Mouse (Mus musculus): Measurements from ENCODE around the gene Caskin1.

Gene Caskin1

DNA sequence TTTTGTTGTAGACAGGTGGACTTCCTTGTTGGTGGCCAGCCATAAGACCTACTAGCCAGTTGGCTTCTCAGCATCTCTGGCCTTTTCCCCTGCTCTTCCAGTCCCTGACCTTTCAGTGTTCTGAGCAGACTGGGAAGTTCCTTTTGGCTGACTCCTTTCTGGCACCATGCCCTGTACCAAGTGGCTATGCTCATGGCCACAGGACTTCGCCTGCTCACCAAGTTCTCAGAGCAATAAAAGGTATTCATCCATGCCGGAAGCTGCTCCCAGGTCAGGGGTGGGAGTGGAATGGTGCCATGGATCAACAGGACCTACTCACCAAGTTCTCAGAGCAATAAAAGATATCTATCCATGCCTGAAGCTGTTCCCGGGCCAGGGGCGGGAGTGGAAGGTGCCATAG is 15.9 kb upstream of the Caskin1 start:
- DNase-seq: no peak

DNA sequence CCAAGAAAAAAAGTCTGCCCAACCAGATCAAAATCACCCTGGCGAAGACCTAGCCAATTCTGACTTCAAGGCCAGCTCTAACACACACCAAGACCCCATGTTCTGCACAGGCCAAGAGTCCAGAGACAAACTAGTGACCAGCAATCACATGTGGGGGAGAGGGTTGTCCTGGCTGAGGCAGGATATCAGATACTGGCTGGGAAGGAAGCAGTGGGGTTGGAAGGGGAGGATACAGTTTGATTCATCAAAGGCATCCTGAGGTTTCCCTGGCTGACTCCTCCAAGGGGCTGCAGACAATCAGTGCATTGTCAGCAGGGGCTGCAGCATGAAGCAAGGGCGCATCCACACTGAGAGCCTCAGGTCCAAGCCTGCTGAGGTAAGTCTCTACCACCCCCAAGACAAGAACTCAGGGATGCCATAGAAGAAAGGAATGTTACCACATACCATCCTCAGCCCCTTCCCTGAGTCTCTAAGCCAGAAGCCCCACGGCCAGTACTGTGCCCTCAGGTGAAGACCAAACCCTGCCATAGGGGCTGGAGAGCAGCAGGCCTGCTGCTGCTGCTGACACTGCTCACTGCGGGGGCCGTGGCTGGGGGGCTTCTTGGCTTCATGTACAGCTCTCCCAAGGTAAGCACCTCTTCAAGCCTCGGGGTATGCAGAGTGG is 14.7 kb upstream of the Caskin1 start, which contains the start of gene Bricd5:
TSS of gene Bricd5 (plus strand) at position 273 of the 664 bp plus-strand sequence.
- DNase-seq: no peak

- DNase-seq: no peak
Observed at GRCm38 (mm10) chr17:24474557-24474956, 13.8 kb upstream of the Caskin1 start.

- DNase-seq: no peak
Observed at GRCm38 (mm10) chr17:24475586-24475985, 12.8 kb upstream of the Caskin1 start.

GRCm38 (mm10) chr17:24476022-24476776 is 12.2 kb upstream of the Caskin1 start:
- DNase-seq: no peak

DNA sequence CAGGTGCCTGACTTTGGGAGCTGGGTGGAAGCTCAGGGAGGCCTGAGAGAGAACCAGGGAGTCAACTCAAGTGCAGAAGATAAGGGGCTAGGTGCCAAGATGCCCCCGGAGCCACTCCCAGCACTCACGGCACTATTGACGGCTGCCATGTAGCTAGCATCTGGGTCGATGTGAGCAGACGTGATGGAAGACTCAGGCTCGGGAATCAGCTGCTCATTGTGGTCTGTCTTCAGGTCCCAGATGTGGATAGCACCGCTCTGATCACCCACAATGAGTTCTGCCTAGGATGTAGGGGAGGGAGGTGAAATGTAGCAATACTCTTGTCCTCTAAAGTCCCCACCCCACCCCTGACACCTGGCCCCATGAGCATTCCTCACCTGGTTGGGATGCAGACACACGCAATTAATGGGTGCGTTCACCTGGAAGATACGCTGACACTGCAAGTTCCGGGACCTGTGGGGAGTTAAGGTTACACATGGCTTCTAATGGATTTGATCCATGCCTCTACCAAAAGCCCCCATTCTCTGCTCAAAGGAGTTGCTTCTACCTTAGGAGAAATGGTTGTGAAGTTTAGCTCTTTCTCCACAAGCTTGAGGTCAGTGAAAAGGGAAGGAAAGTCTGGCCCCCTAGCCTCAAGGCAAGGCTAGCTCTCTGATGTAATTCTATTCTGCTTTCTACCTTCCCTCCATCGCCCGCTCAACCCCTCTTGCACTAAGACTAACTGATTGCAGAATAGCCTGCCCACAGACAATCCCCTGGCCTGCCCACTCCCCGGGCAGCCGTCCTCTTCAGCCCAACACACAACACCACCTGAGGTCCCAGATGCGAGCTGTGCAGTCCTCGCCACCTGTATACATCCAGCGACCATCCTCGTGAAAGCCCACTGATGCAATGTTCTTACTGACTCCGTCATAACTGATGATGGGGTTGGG is 11.1 kb upstream of the Caskin1 start:
- DNase-seq: no peak

GRCm38 (mm10) chr17:24477985-24478600 is 10.3 kb upstream of the Caskin1 start:
- no peak for DNase-seq

GRCm38 (mm10) chr17:24478663-24479380 is 9.6 kb upstream of the Caskin1 start, which contains the start of gene Mlst8:
TSS of gene Mlst8 (minus strand) at chr17:24479078.
- DNase-seq: peak; percentile 98

DNA sequence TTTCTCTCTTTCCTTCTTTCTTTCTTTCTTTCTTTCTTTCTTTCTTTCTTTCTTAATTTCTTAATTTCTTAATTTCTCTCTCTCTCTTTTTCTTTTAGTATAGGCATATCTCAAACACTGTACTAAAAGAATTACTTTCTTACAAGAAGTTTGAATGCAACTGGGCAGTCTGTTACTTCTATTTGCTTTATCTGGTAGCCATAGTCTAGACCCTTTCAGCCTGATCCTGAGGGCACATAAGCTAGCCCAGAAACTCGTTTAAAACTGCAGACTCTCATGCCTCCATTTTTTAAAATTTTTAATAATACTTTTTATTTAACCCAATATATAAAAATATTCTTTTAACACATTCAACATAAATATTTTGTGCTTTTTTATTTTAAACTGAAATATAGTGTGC is 9.0 kb upstream of the Caskin1 start:
- DNase-seq: no peak

DNA sequence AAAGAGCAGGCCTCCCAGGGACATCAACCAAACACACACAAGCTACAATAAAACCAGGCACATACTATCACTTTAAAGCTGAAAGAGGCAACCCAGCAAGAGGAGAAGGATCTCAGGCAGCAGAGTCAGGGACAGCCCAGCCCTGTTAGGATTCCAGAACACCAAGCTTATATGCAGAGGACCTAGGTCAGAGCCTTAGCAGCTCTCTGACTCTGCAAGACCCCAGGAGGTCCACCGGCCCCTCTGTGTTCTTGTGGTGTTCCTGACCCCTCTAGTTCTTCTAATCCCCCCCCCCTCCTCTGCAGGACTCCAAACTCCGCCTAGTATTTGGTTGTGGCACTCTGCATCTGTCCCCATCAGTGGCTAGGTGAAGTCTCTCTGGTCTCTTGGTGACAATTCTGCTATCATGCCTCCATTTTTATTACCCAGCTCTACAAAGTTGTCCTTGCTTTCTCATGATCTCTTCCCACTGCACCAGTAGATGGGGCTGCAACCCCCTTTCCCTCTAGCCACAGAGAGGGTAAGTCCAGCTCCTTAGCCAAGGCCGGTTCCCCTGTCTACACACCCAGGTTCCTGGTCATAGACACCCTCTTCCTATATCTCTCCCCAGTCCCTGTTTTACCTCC is 8.1 kb upstream of the Caskin1 start:
- no peak for DNase-seq

GRCm38 (mm10) chr17:24481027-24481815 is 7.2 kb upstream of the Caskin1 start:
- DNase-seq: no peak

DNA sequence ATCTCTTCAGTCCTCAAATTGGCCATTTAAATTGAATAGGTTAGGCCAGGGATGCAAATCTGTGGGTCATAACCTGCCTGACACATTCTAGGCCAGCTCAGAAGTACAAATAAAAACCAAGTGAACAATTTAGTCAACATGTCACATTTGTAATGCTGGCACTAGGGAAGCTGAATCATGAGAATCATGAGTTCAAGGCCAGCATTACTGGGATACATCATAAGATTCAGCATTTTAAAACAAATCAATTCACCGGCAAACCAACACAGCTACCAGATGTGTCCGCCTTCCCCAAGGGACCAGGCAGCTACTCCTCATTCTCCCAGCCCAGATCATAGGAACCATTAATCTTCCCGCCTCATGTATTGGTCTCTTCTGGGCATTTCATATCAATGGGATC is 4.9 kb upstream of the Caskin1 start:
- DNase-seq: no peak

- peak; percentile 58 for DNase-seq
Observed at GRCm38 (mm10) chr17:24485090-24485860, 3.1 kb upstream of the Caskin1 start.

GRCm38 (mm10) chr17:24488662-24489264 is 362 bp downstream of the Caskin1 start:
- no peak for DNase-seq

DNA sequence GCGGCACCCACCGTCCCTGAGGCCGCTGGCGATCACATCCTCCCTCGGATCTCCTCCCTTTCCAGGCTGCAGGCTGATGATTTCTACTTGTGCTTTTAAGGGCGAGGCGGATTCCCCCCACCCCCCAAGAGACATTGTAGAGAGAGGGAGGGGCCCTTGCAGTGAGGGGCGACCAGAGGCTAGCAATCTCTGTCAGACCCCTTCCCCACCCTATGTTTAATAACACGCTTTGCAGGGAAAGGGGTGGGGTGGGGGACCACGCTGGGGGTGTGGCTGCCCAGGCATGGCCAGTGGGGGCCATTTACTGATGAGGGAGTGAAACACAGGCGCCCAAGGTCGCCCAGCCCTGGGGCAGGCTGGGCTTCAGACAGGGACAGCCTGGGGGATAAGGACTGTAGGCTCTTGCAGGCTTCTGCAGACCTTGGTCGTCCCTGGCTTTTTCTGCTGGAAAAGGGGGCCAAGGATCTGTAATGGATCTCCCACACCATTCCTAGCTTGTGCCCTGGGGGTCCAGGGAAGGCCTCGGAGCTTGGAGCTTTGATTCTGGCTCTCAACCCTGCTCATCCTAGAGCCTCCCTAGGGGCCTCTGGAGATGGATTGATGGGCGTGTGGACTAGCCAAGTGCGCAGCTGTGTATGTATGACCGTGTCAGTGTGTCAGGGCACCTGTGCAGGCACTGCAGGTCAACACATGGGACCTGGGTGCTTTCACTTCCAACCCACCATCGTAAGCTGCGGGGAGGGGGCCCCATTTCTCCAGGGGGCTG is 1.0 kb downstream of the Caskin1 start:
- no peak for DNase-seq

DNA sequence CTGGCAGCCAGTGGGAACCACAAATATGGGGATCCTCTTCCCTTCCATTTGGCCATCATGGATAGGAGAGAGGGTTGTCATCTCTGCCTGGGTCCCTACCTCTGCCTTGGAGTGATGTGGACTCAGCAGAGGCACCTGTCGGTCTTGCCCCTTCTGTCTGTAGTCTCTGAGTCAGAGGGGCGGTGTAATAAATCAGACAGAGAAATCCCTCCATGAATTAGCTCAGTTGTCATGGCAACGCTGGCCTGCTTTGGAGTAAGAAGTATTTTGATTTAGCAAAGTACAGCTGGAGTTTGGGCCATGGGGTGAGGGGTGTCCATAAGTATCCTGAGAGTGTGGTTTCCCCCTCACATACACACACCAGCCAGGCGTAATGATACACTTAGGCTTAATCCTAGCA is 2.0 kb downstream of the Caskin1 start:
- DNase-seq: no peak

GRCm38 (mm10) chr17:24494627-24495335 is 6.4 kb downstream of the Caskin1 start:
- peak; percentile 62 for DNase-seq

DNA sequence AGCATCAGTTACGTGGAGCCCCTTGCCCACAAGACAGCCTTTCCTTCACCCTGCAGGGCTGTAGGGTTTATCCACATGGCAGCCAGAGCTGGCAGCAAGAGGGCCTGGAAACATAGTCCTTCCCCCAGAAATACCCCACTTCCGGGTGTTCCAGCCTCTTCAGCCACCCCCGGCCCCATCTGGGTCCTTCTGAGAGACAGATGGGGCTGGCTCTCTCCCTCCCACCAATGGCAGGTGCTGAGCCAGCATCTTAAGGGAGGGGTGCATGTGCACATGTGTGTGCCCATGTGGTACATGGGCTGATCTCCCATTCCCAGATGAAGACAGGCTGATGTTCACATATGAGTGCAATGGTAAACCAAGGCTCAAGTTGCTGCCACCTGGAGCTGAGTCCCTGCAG is 7.0 kb downstream of the Caskin1 start:
- DNase-seq: no peak
